Mouse (Mus musculus) cerebellum, adult 9-11 months (tissue): ENCODE data around the gene Tlk1.

Source experiments
- DNase-seq: peaks from one replicate; pipeline ENCODE4 v3.0.0; 2022

Gene Tlk1

DNA sequence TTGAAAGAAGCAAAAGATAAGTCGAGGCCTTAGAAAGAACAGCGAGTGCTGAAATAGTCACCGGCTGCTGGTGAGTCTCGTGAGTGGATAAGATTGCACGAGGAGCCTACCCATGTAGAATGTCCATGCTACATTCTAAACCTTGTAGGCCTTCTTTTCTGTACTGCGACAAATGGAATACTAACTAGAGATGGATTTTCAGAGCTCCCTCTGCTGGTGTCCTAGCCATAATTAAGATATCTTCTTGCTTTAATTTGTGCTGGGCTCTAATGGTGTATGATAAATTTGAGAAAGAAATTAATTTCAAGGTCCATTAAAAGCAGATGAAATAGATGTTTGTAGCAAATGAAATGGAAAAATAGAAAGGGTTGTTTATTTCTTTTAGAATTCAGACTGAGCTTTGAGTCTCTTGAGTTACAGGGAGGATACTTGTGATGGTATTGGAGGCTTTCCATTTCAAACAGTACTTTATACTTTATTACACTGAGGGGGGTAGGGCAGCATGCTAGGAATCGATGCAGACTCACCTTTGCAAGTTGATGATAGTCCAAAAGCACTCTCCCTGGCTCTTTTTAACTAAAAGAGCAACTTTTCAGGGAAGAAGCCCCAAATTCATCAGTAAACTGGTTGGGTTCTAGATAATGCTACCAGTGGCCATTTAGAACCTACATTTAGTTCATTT lies 151.9 kb downstream of the Tlk1 start:
- DNase-seq, result no peak

DNA sequence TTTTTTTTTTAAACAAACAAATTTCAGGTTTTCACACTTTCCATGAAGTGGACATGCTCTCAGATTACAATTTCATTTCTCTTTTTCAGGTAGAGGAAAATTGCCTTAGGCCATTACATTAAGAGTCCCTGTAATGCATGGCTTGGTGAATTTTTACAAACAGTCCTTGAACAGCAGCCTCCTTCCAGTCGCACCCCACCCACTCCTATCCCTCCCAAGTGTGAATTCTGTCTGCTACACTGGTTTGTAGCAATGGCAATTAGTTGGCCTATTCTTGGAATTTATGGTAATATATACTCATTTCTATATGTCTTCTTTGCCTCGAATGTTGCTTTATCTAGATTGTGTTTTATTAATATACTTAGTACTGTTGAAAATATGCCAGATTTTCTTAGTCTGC lies 153.1 kb downstream of the Tlk1 start:
- no peak for DNase-seq

DNA sequence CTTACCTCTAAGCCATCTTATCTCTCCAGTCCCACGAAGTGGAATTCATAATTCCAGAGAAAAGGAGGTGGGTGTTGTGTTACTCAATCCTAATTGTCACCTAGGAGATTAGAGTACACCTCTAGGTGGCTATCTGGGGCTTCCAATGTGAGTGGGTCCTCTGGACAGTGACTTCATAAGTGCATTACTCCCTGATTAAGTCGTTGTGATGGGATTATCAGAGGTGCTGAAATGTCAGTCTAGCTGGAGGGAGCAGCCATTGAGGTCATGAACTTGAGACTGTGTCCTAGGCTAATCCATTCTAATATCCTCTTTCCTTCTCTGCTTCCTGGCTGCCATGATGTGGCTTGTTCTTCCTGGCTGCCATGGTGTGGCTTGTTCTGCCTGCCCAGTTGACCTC lies 155.6 kb downstream of the Tlk1 start:
- no peak for DNase-seq

DNA sequence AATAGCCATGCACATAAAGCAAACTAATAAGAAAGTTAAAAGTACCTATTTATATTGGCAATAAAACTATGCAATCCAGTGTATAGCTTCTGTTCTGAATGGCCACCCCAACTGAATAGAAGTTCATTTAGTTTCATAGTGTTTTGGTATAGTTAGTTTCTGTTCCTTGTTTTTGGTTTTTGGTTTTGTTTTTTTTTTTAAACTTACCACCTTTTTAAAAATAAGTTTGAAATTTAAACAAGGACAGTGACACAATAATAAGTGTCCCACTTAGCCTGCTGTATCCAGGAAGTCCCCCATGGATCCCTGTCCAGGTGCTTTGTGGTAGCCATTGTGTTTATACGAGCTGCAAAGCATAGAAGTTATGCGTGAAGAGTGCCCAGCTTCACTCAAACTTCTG lies 156.3 kb downstream of the Tlk1 start:
- no peak for DNase-seq

DNA sequence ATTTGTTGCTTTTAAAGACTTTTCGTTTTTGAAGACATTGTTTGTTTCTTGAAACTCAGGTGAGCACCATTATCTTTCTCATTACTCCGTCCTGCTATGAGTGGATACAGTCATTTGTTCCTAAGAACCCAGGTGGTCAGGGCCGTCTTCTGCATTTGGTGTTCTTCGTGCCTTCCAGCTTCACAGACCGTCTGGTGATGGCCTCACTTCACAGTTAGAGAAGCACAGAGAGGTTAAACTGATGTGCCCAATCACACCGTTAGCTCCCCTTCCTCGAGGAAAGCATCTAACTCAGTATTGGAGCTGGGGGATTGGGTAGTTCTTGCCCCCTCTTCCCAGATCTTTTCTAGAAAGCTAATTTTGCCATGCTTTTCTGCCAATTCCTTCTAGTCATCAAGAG lies 158.5 kb downstream of the Tlk1 start:
- no peak for DNase-seq

DNA sequence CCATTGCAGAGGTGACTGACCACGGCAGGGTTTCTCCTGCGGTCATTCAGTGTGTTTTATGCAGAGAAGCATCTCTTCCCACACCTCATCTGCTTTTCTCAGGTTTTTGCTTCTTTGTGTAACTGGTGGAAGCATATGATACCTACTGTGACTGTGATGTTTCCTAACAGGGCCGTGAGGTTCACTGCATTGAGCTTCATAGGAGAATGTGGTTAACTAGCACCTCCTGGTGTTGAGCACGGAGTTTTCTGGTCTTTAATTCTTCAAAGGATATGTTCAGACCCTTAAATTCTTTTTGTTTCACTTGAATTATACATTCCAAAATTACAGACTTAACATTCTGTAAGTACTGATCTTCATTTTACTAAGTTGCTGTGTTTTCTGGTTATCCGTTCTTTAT lies 161.8 kb downstream of the Tlk1 start:
- no peak for DNase-seq
